In the genomic region with DNA sequence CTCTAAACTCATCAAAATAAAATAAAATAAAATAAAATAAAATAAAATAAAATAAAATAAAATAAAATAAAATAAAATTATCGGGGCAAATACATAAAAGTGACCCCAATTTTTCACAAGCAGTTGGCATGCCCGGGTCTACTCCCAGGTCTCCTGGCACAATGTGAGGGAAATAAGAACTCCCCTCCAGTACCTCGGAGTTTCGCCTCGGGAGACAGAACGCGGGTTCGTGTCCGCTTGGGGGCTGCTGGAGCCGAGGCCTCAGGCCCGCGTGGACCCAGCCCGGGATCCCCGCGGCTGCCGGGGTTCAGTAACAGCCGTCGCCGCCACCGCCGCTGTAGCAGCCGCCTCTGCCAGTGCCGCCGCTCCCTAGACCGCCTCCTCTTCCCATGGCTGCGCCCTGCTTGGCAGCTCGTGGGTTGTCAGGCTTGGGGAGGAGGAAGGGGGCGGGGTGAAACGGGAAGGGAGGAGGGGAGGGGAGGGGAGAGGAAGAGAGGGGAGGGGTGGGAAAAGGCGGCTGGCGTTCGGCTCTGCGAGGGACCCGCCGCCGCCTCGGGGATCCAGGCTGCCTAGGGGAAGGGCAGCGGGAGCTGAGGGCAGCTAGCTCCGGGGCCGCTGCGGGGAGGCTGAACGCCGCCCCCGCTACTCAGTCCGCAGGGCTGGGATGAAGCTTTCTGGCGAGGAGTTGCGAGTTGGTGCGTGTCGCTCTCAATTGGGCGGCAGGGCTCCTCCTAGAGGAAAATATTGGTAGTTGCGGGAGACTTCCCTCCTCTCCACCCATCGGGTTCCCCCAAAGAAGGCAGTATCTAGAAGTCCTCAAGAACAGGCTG, we compare ENCODE assay signal across 8 mouse cellular contexts. TPM values are rescaled to one million over a fixed set of nuclear protein-coding genes. Genes with fewer than 3 reads are reported as not detected.
A peak's percentile ranks its signal among the peaks of the same experiment; 100 is the strongest.
DNase-seq lines count a peak whose midpoint lies in the region; ATAC-seq and TF ChIP-seq lines count a peak whose summit lies in the region.

Gene Ghr (minus strand): TSS at position 686 of the 830 bp plus-strand sequence.

- H3K79me2 ChIP-seq in C2C12 (ENCODE audit: control insufficient read depth, insufficient read depth), result peaks cover 13% of the 10 kb centered on the region

- under 1% methylated on average over 48 of the region's 52 CpGs for WGBS in heart, embryonic 13.5 days
- 1% methylated on average over 50 of the region's 52 CpGs for WGBS in liver, embryonic 11.5 days
- WGBS in stomach, embryonic 16.5 days, result under 1% methylated on average over 51 of the region's 52 CpGs

- H3K9ac ChIP-seq in heart, embryonic 13.5 days, result peak within 1 kb of the TSS; percentile 93
- H3K9ac ChIP-seq in liver, embryonic 11.5 days (ENCODE audit: low read depth, low read length), result peak within 1 kb of the TSS; percentile 71
- H3K9ac ChIP-seq in stomach, embryonic 16.5 days (ENCODE audit: low read length), result peak within 1 kb of the TSS; percentile 87

- H3K79me3 ChIP-seq in C2C12 (ENCODE audit: low read depth), result no peaks in the 10 kb centered on the region

- H3K27ac ChIP-seq in heart, embryonic 13.5 days (replicated peaks), result peak within 1 kb of the TSS; percentile 98
- H3K27ac ChIP-seq in liver, embryonic 11.5 days (ENCODE audit: low read depth, low read length), result peak within 1 kb of the TSS; percentile 82
- H3K27ac ChIP-seq in stomach, embryonic 16.5 days (ENCODE audit: low read length), result peak within 1 kb of the TSS; percentile 98

- peak; percentile 94 for DNase-seq in brain, adult 2 months (ENCODE audit: low read depth, low spot score)
- peak; percentile 67 for DNase-seq in fibroblast of lung, adult 2 months (ENCODE audit: low read depth)
- DNase-seq in kidney, postnatal 10 days, result peak; percentile 93
- DNase-seq in liver, embryonic 11.5 days (ENCODE audit: low spot score), result peak; percentile 79
- DNase-seq in natural killer cell, adult 2 months (ENCODE audit: low spot score in 2 of 2), result peak; percentile 6 to 19

- no peaks in the 10 kb centered on the region for H3K9me3 ChIP-seq in heart, embryonic 13.5 days
- no peaks in the 10 kb centered on the region for H3K9me3 ChIP-seq in liver, embryonic 11.5 days (ENCODE audit: control insufficient read depth, low read length)
- H3K9me3 ChIP-seq in stomach, embryonic 16.5 days (replicated peaks; ENCODE audit: control insufficient read depth, low read length), result no peaks in the 10 kb centered on the region

- H3K4me3 ChIP-seq in C2C12 (ENCODE audit: insufficient read depth, poor library complexity, severe bottlenecking), result peak within 1 kb of the TSS; percentile 57
- peak within 1 kb of the TSS; percentile 89 for H3K4me3 ChIP-seq in heart, embryonic 13.5 days
- H3K4me3 ChIP-seq in liver, embryonic 11.5 days (ENCODE audit: low read depth, low read length), result peak within 1 kb of the TSS; percentile 67
- peak within 1 kb of the TSS; percentile 92 for H3K4me3 ChIP-seq in stomach, embryonic 16.5 days (replicated peaks; ENCODE audit: low read length)

- ATAC-seq in heart, embryonic 13.5 days (ENCODE audit: extremely low read depth, insufficient number of reproducible peaks, low FRiP score, low TSS enrichment), result peak; percentile 77
- ATAC-seq in liver, embryonic 11.5 days (replicated peaks; ENCODE audit: low FRiP score), result peak; percentile 88
- ATAC-seq in stomach, embryonic 16.5 days (ENCODE audit: insufficient read depth, low FRiP score), result peak; percentile 86

- peak within 1 kb of the TSS; percentile 80 for H3K4me2 ChIP-seq in heart, embryonic 13.5 days
- peak within 1 kb of the TSS; percentile 83 for H3K4me2 ChIP-seq in liver, embryonic 11.5 days
- peak within 1 kb of the TSS; percentile 62 for H3K4me2 ChIP-seq in stomach, embryonic 16.5 days (ENCODE audit: low read depth, low read length)

- peak; percentile 69 for TF ChIP-seq CTCF in C2C12 (IDR thresholded peaks at IDR 0.05; ENCODE audit: control insufficient read depth, insufficient read depth, insufficient read length)

- no peaks in the 10 kb centered on the region for H3K36me3 ChIP-seq in C2C12 (ENCODE audit: control insufficient read depth, insufficient read depth)
- H3K36me3 ChIP-seq in heart, embryonic 13.5 days, result no peaks in the 10 kb centered on the region
- H3K36me3 ChIP-seq in liver, embryonic 11.5 days (ENCODE audit: control insufficient read depth, insufficient read depth, low read length), result no peaks in the 10 kb centered on the region
- H3K36me3 ChIP-seq in stomach, embryonic 16.5 days (ENCODE audit: control insufficient read depth, insufficient read depth, low read length), result no peaks in the 10 kb centered on the region

- H3K27me3 ChIP-seq in C2C12 (ENCODE audit: control insufficient read depth, insufficient read depth, insufficient read length), result no peaks in the 10 kb centered on the region
- no peaks in the 10 kb centered on the region for H3K27me3 ChIP-seq in heart, embryonic 13.5 days (replicated peaks)
- H3K27me3 ChIP-seq in liver, embryonic 11.5 days (replicated peaks; ENCODE audit: control insufficient read depth, insufficient read depth, low read length), result no peaks in the 10 kb centered on the region
- no peaks in the 10 kb centered on the region for H3K27me3 ChIP-seq in stomach, embryonic 16.5 days (ENCODE audit: control insufficient read depth, insufficient read depth, low read length)

- peaks cover 49% of the 10 kb centered on the region for H3K4me1 ChIP-seq in heart, embryonic 13.5 days
- peaks cover 7% of the 10 kb centered on the region; the same call in 1 of the 2 replicates for H3K4me1 ChIP-seq in liver, embryonic 11.5 days (replicated peaks; ENCODE audit: control insufficient read depth, insufficient read depth, low read length)
- peaks cover 26% of the 10 kb centered on the region for H3K4me1 ChIP-seq in stomach, embryonic 16.5 days (ENCODE audit: control insufficient read depth, insufficient read depth, low read length)

- H3ac ChIP-seq in C2C12 (ENCODE audit: control insufficient read depth, insufficient read length, low read depth), result peak within 1 kb of the TSS; percentile 79

TF ChIP-seq in C2C12, 6 proteins besides CTCF, POLR2A, EP300 and RAD21:
- TF ChIP-seq MAX (IDR thresholded peaks at IDR 0.05) (peak; percentile 0), CEBPB (IDR thresholded peaks at IDR 0.05; ENCODE audit: low read depth) (no peak), USF1 (IDR thresholded peaks at IDR 0.05; ENCODE audit: low read depth) (no peak), FOSL1 (IDR thresholded peaks at IDR 0.05; ENCODE audit: insufficient read depth, low read length, poor library complexity, severe bottlenecking) (no peak), MYOG (IDR thresholded peaks at IDR 0.05; ENCODE audit: control insufficient read depth, extremely low read depth, insufficient read length) (no peak), MYOD1 (IDR thresholded peaks at IDR 0.05; ENCODE audit: control insufficient read depth, insufficient read length, low read depth) (no peak)

RNA-seq across cellular contexts. Expression of gene Ghr, which starts in this region (rescaled TPM):
- 10.6 TPM for polyA plus RNA-seq in C2C12 (2012; fragmentation: generic; extraction: Trizol)
- 52.3 and 55.4 TPM in 2 replicates for polyA plus RNA-seq in heart, embryonic 13.5 days (2015; fragmentation: Nextera tagmentation; extraction: Ambion mirVana)
- 38.2 and 41.4 TPM in 2 replicates for polyA plus RNA-seq in liver, embryonic 11.5 days (2014; fragmentation: Nextera tagmentation; extraction: Ambion mirVana)
- polyA plus RNA-seq in stomach, embryonic 16.5 days (2015; fragmentation: Nextera tagmentation; extraction: Ambion mirVana), result 111 and 125 TPM in 2 replicates

Comparison
In these comparisons a context has a peak if more than half of its experiments do, and no peak if none do; other contexts are left out.
1. Peak in every context shown above with its lines: DNase-seq, ATAC-seq, H3K4me3 ChIP-seq and H3K27ac ChIP-seq.
2. DNase-seq: peak in every context shown above with its lines; median percentile 94 in brain, adult 2 months; 93 in kidney, postnatal 10 days; 79 in liver, embryonic 11.5 days; 67 in fibroblast of lung, adult 2 months; 12 in natural killer cell, adult 2 months.